Mouse (Mus musculus) liver, embryonic 15.5 days (tissue): ENCODE measurements at regions not wholly inside any gene's neighbourhood (a gene's known extent, or its start where the extent isn't known, plus 50 kb on each side); places are given as distances from the start of the nearest gene placed in this dataset.
"Not testable (repeated sequence)": the region's sequence is repeated elsewhere in the genome, so short reads cannot be mapped to it uniquely, and the experiment has no call there.

Source experiments
- ATAC-seq: fragments of 200-750 bp; cut with Nextera tagmentation; 2 replicates; pipeline ENCODE4 v1.8.0; 2017; ENCODE audit warnings: moderate number of reproducible peaks, mild to moderate bottlenecking, moderate library complexity; ENCODE audit not compliant: insufficient read depth
- H3K27ac ChIP-seq: fragments of 300-500 bp; sonication (generic); replicated peaks from 2 replicates; pipeline ENCODE4 v1.5.1; 2015; ENCODE audit warnings: mild to moderate bottlenecking, inconsistent platforms
- H3K27me3 ChIP-seq: fragments of 300-500 bp; sonication (generic); 2 replicates; pipeline ENCODE4 v1.6.1; 2015; ENCODE audit warnings: mild to moderate bottlenecking, inconsistent platforms
- H3K36me3 ChIP-seq: fragments of 300-500 bp; sonication (generic); replicated peaks from 2 replicates; pipeline ENCODE4 v1.6.1; 2015; ENCODE audit warnings: moderate library complexity, mild to moderate bottlenecking, inconsistent platforms
- H3K4me1 ChIP-seq: fragments of 300-500 bp; sonication (generic); replicated peaks from 2 replicates; pipeline ENCODE4 v1.6.1; 2015; ENCODE audit warnings: inconsistent platforms
- H3K4me2 ChIP-seq: fragments of 300-500 bp; sonication (generic); 2 replicates; pipeline ENCODE4 v1.6.1; 2015; ENCODE audit warnings: moderate library complexity, mild to moderate bottlenecking, inconsistent platforms
- H3K4me3 ChIP-seq: fragments of 300-500 bp; sonication (generic); replicated peaks from 2 replicates; pipeline ENCODE4 v1.5.1; 2015; ENCODE audit warnings: mild to moderate bottlenecking, inconsistent platforms
- H3K9ac ChIP-seq: fragments of 300-500 bp; sonication (generic); 2 replicates; pipeline ENCODE4 v1.6.1; 2015; ENCODE audit warnings: moderate library complexity, mild to moderate bottlenecking, inconsistent platforms
- H3K9me3 ChIP-seq: fragments of 300-500 bp; sonication (generic); replicated peaks from 2 replicates; pipeline ENCODE4 v1.6.1; 2016; ENCODE audit warnings: inconsistent platforms
- WGBS: fragments of 180-500 bp; shearing (Covaris S2); methylation state at CpG from one replicate; pipeline ENCODE4 v1.1.7; 2015; ENCODE audit warnings: mixed read lengths; ENCODE audit not compliant: insufficient replicate concordance; 5-methylcytosine and 5-hydroxymethylcytosine counted together

- WGBS = 49% methylated on average over 3 of the region's 3 CpGs
- Histone ChIP-seq H3K9ac (no peak overlapping the region), H3K36me3 (no peaks in the 10 kb centered on the region), H3K27me3 (no peaks in the 10 kb centered on the region), H3K4me2 (no peak overlapping the region), H3K4me1 (no peaks in the 10 kb centered on the region), H3K4me3 (no peak overlapping the region), H3K9me3 (no peaks in the 10 kb centered on the region), H3K27ac (no peak overlapping the region)
- ATAC-seq = no peak
Observed at GRCm38 (mm10) chr17:9268776-9269175, 153.1 kb upstream of the Gm17728 start.

- ATAC-seq, H3K27me3 ChIP-seq, H3K9ac ChIP-seq, H3K36me3 ChIP-seq, H3K4me1 ChIP-seq, H3K9me3 ChIP-seq, H3K4me3 ChIP-seq, H3K27ac ChIP-seq, H3K4me2 ChIP-seq: not testable (repeated sequence)
- WGBS = 30% methylated on average over 3 of the region's 3 CpGs
Observed at GRCm38 (mm10) chr17:9278046-9278445, 143.8 kb upstream of the Gm17728 start.

- Histone ChIP-seq H3K9ac (no peak overlapping the region), H3K36me3 (no peaks in the 10 kb centered on the region), H3K9me3 (no peaks in the 10 kb centered on the region), H3K27me3 (no peaks in the 10 kb centered on the region), H3K4me1 (no peaks in the 10 kb centered on the region), H3K4me2 (no peak overlapping the region), H3K4me3 (no peak overlapping the region), H3K27ac (no peak overlapping the region)
- no peak for ATAC-seq
- 64% methylated on average over 7 of the region's 7 CpGs for WGBS
Observed at GRCm38 (mm10) chr17:9279481-9279880, 142.4 kb upstream of the Gm17728 start.

- Histone ChIP-seq H3K36me3 (no peaks in the 10 kb centered on the region), H3K27ac (no peak overlapping the region), H3K9me3 (no peaks in the 10 kb centered on the region), H3K4me3 (no peak overlapping the region), H3K9ac (no peak overlapping the region), H3K4me1 (no peaks in the 10 kb centered on the region), H3K27me3 (no peaks in the 10 kb centered on the region), H3K4me2 (no peak overlapping the region)
- no peak for ATAC-seq
- WGBS = 49% methylated on average over 5 of the region's 5 CpGs
Observed at GRCm38 (mm10) chr17:9281891-9282290, 140.0 kb upstream of the Gm17728 start.

- Histone ChIP-seq H3K4me1 (no peaks in the 10 kb centered on the region), H3K4me3 (no peak overlapping the region), H3K27me3 (no peaks in the 10 kb centered on the region), H3K9ac (no peak overlapping the region), H3K27ac (no peak overlapping the region), H3K9me3 (no peaks in the 10 kb centered on the region), H3K36me3 (no peaks in the 10 kb centered on the region), H3K4me2 (no peak overlapping the region)
- ATAC-seq = no peak
- 64% methylated on average over 7 of the region's 7 CpGs for WGBS
Observed at GRCm38 (mm10) chr17:9282333-9283176, 139.3 kb upstream of the Gm17728 start.

- Histone ChIP-seq H3K9ac (no peak overlapping the region), H3K4me1 (no peaks in the 10 kb centered on the region), H3K27ac (no peak overlapping the region), H3K36me3 (no peaks in the 10 kb centered on the region), H3K4me2 (no peak overlapping the region), H3K4me3 (no peak overlapping the region), H3K9me3 (no peaks in the 10 kb centered on the region), H3K27me3 (no peaks in the 10 kb centered on the region)
- 32% methylated on average over 5 of the region's 5 CpGs for WGBS
- ATAC-seq = no peak
Observed at GRCm38 (mm10) chr17:9286431-9286830, 135.4 kb upstream of the Gm17728 start.

GRCm38 (mm10) chr17:9286834-9287233, 135.0 kb upstream of the Gm17728 start:
- Histone ChIP-seq H3K36me3 (no peaks in the 10 kb centered on the region), H3K4me3 (no peak overlapping the region), H3K27ac (no peak overlapping the region), H3K9me3 (no peaks in the 10 kb centered on the region), H3K4me1 (no peaks in the 10 kb centered on the region), H3K27me3 (no peaks in the 10 kb centered on the region), H3K4me2 (no peak overlapping the region), H3K9ac (no peak overlapping the region)
- WGBS = 50% methylated on average over 6 of the region's 6 CpGs
- ATAC-seq = no peak

- no peak overlapping the region for H3K9ac ChIP-seq
- no peaks in the 10 kb centered on the region for H3K9me3 ChIP-seq
- H3K36me3 ChIP-seq = no peaks in the 10 kb centered on the region
- H3K27ac ChIP-seq = no peak overlapping the region
- H3K4me3 ChIP-seq = no peak overlapping the region
- H3K27me3 ChIP-seq = no peaks in the 10 kb centered on the region
- H3K4me1 ChIP-seq = no peaks in the 10 kb centered on the region
- 57% methylated on average over 9 of the region's 9 CpGs for WGBS
- no peak for ATAC-seq
- H3K4me2 ChIP-seq = no peak overlapping the region
Observed at GRCm38 (mm10) chr17:9287682-9288081, 134.2 kb upstream of the Gm17728 start.

- H3K9me3 ChIP-seq = no peaks in the 10 kb centered on the region
- no peaks in the 10 kb centered on the region for H3K27me3 ChIP-seq
- H3K4me1 ChIP-seq = no peaks in the 10 kb centered on the region
- H3K4me3 ChIP-seq = no peak overlapping the region
- H3K27ac ChIP-seq = no peak overlapping the region
- H3K36me3 ChIP-seq = no peaks in the 10 kb centered on the region
- H3K4me2 ChIP-seq = no peak overlapping the region
- 53% methylated on average over 4 of the region's 4 CpGs for WGBS
- H3K9ac ChIP-seq = no peak overlapping the region
- no peak for ATAC-seq
Observed at GRCm38 (mm10) chr17:9291601-9292000, 130.3 kb upstream of the Gm17728 start.

GRCm38 (mm10) chr17:9292296-9292695, 129.6 kb upstream of the Gm17728 start:
- Histone ChIP-seq H3K27me3 (no peaks in the 10 kb centered on the region), H3K4me1 (no peaks in the 10 kb centered on the region), H3K4me3 (no peak overlapping the region), H3K9me3 (no peaks in the 10 kb centered on the region), H3K9ac (no peak overlapping the region), H3K27ac (no peak overlapping the region), H3K4me2 (no peak overlapping the region), H3K36me3 (no peaks in the 10 kb centered on the region)
- no peak for ATAC-seq
- 71% methylated on average over 7 of the region's 7 CpGs for WGBS

- Histone ChIP-seq H3K4me2 (no peak overlapping the region), H3K4me1 (no peaks in the 10 kb centered on the region)
- 56% methylated on average over 1 of the region's 1 CpGs for WGBS
Observed at GRCm38 (mm10) chr17:9296371-9296770, 125.5 kb upstream of the Gm17728 start.

GRCm38 (mm10) chr17:9298231-9298630, 123.6 kb upstream of the Gm17728 start:
- Histone ChIP-seq H3K27ac (no peak overlapping the region), H3K36me3 (no peaks in the 10 kb centered on the region), H3K4me2 (no peak overlapping the region), H3K9me3 (no peaks in the 10 kb centered on the region), H3K9ac (no peak overlapping the region), H3K4me3 (no peak overlapping the region), H3K4me1 (no peaks in the 10 kb centered on the region), H3K27me3 (no peaks in the 10 kb centered on the region)
- WGBS = 52% methylated on average over 1 of the region's 1 CpGs
- ATAC-seq = no peak

More at GRCm38 (mm10) chr17:9296371-9296770, 125.5 kb upstream of the Gm17728 start:
- no peak overlapping the region for H3K9ac ChIP-seq
- no peaks in the 10 kb centered on the region for H3K36me3 ChIP-seq
- ATAC-seq = no peak
- no peak overlapping the region for H3K4me3 ChIP-seq
- no peaks in the 10 kb centered on the region for H3K9me3 ChIP-seq
- H3K27me3 ChIP-seq = no peaks in the 10 kb centered on the region
- no peak overlapping the region for H3K27ac ChIP-seq
